Mouse (Mus musculus): Measurements from ENCODE around the gene Stat3.

DNA sequence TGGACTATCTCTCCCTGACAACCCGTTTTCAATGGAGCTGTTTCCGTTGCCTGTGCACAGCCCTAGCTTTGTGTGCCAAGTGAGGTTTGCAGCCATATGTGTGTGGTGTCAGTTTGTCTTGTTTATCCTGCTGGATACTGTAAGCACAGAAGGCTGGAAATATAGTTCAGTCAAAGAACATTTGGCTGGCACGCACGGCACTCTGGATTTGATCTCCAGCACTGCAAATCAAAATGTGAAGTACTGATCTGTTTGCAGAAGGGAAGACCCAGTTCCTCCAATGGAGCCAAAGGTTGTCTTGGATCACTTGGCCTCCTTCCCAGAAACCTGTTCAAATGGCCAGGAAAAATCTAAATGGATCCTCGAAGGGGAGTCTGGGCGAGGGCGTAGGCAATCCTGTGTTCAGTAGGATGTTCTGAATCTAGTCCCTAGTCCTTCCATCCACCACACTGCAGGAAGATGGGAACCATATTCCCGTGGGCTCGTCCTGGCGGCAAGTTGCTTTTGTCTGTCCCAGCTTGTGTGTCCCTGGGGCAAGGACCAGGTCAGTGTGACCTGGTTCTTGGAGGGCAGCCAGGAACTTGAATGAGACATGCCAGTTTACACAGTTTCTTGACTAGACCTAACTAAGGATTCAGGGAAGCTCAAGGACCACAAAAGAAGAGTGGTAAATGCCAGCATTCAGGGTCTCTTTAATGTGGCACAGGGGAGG, 68.9 kb downstream of the Stat3 start:
- TF ChIP-seq CTCF (IDR thresholded peaks at IDR 0.05; ENCODE audit: low read depth) (no peak), EP300 (optimal IDR thresholded peaks at IDR 0.05) (no peak)
